Mouse (Mus musculus) spleen, postnatal 36 days (tissue): ENCODE data around the gene Esr1.

Experiments used
- DNase-seq, 2 experiments: peaks; one replicate each; pipeline ENCODE4 v3.0.0; 2022; ENCODE audit warnings: low spot score in 2 of 2, mixed read lengths in 1 of 2

Esr1 gene

DNA sequence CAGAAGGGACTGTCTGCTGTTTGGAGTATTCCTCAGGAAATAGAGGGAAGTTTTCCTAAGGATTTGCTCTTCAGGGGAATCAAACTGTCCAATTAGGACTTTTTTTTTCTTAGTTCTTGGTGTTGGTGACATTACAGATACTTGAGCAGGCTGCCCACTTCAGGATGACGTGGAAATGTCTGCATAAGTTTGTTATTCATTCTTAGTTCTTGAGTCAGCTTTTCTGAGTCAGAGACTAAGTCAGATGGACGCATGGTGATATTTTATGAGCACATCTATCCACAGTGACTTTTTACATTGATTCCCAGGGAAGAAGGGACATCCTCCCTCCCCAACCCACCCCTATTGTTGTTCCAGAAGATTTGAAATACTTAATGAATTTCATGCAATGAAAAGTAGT lies 372.5 kb downstream of the Esr1 start:
- no peak for DNase-seq

DNA sequence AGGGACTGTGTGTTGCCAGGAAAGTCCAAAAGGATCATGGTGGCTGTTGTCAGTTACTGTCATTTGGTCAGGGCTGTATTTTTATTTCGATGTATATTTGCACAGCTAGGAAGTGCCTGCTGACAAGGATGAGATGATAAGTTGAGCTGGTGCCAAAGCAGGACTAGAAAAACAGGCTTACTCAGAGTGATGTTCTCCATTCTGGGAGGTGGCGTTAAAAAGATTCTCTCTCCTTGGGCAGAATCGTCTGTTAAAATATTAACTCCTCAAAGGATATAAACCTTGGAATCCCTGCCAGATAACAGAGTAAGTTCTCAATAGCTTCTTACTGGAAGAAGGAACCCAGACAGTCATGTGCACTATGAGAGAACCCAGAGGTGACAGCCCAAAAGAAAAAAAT lies 382.4 kb downstream of the Esr1 start:
- DNase-seq, result no peak

DNA sequence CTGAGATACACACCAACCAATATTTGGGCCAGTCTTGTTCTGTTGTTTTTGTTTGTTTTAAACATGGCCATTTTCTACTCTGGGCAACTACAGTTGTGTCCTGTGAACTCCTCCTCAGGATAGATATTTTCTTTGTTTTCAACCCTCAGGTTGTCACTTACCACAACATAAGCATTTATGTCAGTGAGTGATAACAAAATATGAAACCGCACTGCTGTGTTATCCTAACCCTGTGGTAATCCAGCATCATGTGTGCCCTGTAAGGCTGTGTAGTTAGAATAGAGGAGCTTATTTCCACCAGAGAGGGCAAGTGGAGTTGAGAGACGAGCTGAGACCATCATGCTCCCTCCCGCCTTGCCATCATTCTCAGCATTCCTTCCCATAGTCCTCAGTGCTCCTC lies 385.2 kb downstream of the Esr1 start:
- no peak for DNase-seq

DNA sequence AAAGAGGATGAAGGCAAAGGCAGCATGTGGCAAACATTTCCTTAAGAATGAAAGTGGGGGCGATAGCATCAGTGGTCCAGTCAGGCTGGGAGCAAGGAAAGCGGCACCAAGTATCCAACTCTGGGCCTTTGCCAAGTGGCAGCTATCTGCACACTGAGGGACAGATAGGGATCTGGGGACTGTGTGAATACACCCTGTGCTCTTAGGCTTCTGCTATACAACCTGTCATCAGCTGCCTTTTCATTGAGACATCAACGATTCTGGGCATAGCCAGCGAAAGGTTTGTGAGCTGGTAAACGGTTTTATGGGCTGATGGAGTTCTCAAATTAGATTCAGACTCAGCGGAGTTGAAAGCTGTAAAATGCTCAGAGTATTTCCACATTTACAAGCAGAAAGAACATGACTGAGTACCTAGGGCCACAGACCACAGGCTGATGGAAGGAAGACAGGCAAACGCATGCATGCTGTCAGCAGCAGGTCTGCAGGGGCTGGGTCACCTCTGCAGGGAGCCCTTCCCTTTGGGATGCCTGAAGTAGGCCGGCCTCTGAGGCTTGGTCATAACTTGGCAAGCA lies 397.5 kb downstream of the Esr1 start:
- DNase-seq, result no peak

DNA sequence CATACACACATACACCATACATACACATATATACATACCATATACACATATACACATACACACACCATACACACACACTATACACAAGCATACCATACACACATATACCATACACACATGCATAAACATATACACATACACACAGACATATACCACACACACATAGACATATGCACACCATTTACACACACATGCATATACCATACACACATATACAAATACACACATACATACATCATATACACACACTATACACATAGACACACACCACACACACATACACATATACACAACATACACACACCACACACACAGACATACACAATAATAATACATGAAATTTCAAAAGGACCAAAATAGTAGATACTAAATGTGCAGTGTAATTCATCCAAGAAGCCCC lies 400.6 kb downstream of the Esr1 start:
- no peak for DNase-seq

DNA sequence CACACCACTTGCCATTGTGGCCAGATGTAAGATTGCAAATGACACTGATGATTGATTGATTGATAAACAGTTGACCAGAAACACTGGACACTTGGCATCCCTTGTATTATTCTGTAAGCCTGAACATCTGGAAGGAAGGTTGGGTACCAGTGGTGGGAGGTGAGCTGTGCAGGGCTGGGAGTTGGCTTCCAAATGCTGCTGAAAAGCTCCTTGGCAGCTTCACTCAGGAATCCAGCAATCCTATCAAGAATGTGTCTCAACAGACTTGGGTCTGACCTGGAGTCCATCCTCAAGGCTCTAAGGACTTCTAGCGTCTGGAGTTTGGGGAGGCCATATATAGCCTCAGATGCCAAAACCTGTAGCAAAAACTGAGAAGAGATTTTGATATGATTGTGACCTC lies 403.6 kb downstream of the Esr1 start:
- no peak for DNase-seq

DNA sequence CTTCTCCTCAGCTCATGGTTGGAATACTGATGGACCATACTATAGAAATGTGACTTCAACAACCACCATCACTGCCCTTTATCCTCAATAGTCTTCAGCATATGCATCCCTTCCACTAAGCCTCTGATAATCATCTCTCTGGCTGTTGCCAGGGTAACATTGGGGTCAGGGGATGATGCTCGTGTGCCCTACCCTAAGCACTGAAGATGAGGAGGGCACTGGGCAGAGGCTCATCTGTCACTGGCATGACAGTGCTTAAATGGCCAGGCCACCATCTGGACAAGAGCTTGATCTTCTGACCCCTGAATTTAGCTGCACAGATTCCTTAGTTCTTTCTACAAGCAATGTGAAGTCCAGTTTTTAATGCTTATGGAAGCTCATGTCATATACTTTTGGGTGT lies 405.8 kb downstream of the Esr1 start:
- DNase-seq, result no peak

DNA sequence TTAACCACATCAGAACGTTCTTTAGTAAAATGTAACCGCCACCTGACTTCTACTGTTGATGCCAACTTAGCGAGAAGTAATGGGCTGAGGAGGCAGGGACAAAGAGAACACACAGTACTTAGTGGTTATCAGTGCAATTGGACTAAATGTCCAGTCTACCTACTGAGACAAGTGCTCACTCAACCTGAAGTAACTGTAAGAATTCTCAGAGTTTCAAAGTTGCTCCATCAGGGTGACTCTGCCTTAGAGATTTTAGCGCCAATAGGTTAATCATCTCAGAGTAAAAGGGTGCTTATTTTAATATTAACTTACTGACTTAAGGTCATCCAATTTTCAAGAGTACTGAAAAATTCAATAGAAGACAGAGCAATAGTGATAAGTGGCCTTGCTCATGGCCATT lies 414.5 kb downstream of the Esr1 start:
- no peak for DNase-seq

DNA sequence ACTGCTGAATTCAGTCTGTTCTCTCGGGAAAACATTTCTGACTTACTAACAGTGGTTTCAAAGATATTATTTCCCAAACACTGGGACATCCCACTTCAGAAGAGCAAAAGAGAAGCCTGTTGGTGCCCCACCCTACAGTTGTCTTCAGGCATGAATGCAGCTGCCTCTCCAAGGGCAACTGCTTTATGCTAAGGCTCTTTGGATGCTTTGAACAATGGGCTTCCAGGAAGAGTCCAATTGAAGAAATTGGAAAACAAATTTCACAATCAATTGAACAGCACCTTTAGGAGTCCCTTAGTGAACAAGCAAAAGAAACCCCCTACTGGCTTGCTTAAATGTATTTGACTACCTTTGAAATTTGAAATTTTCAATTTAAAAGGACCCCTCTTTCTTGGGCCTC lies 415.8 kb downstream of the Esr1 start:
- no peak for DNase-seq

DNA sequence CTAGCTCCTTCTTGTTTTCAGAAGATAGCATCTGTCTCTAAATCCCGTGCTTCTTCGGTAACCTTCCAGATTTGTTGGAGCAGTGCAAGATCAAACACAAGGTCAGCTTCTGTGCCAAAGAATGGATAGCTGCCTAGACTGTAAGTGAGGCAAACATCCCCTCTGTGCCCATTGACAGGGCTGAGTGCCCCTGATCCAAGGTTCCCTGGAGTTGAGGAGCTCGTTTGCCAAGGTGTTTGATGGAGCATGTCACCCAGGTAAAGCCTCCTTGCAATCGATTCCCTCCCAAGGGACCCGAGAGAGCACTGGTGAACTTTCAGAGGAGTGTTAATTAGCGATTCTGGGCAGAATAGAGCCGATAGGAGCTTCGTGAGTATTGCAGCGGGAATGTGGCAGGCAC lies 416.9 kb downstream of the Esr1 start:
- DNase-seq, result no peak

DNA sequence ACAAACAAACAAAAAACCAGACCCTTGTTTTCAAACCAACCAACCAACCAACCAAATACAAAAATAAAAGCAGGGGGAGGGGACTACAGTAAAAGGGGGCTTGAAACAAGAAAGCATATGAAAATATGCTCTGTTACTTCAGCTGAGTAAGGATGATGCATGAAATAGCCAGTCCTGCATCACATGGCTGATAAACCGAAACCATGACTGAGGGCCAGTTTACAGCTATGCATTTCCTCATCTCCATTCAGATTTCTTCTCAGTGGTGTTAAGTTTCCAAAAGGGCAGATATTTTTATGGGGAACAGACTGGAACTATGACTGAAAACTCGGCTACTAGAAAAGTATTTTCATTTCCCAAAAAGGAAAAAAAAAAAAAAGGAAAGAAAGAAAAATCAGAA lies 417.8 kb downstream of the Esr1 start:
- no peak for DNase-seq

DNA sequence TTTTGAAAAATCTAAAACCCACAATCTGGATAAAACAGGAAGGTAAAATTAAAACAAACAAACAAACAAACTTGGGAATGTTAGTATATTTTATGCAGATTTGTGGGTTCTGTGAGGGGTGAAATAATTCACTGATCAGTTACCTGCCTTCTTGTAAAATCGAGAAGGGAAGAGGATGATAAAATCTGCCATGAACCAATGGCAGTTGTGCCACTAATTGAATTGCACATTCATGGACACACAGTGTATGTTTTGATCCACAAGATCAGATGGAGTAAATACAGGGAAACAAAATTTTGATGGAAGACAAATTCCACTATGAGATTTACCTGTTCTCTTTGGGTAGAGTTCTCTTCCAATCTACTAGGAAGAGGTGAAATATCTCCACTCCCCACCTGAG lies 418.5 kb downstream of the Esr1 start:
- no peak for DNase-seq

DNA sequence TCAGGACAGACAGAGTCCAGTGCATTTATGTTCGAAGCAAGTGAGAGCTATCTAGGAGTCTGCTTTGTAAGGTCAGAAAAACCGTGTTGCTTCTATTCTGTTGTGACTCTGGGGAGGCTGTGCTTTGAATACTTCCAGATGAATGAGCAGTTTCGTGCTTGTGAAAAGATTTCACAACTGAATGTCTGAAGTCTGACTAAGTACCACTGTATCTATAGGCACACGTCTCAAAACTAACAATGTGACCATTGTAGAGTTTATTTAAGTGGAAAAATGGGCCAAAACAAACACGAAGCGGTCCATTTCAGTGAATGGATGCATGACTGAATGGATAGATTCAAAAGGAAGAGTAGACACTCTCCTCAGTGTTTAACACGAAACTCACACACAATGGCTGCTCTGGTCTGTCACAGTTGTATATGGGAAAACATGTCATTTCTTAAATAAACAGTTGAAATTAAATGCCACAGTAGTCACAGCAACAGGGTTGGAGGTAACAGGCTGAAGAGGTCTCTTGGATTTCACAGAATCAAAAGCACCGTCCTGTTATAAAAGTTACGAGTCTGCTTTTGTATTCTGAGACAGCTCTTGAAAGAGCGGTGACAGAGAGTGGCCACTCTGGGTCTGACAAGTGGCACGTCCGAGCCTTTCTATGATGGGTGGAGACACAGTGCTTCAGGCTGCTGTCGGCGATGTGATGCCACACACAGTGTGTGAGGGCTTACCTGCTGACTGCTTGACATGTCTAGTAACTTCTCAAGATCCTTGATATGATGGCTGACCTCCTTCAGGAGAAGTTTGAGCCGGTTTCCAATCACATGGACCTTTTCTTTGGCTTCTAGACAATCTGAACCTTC lies 421.0 kb downstream of the Esr1 start:
- DNase-seq, result no peak

DNA sequence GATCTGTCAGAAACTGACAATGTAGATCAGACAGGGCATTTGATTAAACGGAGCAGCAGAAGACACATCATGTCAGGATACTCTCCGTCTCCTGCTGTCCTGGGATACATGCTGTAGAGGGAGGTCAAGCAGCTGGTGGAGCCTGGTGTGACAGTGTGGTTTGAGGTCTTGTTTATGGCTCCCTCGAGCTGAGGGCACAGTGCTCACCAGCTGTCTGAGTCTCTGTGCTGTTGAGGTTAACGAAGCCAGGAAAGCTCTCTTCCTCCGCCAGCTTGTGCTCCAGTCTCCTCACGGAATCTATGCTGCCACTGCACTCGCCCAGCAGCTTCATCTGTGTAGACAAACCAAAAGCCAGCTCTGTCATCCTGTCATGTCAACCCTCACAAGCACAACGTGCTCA lies 429.9 kb downstream of the Esr1 start:
- DNase-seq, result no peak

DNA sequence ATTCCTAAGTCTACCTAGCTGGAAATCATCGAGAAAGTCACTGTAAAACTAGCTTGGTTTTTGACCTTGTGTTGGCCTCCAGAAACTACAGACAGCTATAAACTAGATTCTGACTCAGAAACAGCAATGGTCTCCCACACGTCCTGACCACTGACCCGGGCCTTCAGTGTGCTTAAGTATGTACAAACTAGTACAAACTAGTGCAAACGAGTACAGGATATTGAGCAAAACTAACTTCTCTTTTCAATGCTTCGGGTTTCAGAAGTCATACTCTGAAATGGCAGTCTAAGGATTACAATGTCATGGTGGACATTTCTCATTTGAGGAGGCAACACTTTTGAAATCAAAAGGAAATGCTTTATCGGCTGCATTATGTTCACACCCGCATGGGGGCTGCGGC lies 433.1 kb downstream of the Esr1 start:
- no peak for DNase-seq

DNA sequence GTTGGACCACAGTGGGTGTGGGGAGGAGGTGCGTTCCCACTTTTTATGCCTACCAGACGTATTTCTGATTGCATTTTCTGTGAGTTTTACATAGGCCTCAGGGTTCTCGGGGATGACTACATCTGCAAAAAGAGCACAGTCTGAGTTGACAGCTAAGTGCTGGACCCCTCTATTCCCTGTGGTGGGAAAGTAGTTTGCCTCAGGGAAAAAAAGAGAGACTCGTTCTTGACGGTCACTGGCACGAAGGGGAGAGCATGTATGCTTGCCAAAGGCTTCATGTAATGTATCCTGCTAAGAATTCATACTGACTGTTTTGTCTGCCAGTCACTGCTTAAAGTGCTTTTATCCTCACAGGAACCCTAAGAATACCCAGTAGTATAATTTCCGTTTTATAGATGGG lies 433.8 kb downstream of the Esr1 start:
- DNase-seq, result no peak

DNA sequence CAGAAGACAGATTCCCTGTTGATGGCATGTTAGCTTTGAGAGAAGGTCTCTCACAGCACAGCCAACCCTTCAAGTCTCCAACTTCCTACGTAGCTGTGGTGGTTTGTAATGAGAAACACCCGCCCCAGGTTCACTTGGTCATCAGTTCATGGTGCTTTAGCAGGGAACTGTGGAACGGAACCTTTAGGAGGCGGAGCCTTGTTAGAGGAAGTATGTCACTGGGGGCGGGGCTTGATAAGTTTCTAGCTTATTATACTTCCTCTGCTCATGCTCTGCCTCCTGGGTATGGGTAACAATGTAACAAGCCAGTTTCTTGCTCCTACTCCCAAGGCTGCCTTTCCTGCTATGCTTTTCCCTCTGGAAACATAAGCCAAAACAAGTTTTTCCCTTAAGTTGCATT lies 434.3 kb downstream of the Esr1 start:
- no peak for DNase-seq
